22 mouse cellular contexts compared by ENCODE assay signal in the genomic region with DNA sequence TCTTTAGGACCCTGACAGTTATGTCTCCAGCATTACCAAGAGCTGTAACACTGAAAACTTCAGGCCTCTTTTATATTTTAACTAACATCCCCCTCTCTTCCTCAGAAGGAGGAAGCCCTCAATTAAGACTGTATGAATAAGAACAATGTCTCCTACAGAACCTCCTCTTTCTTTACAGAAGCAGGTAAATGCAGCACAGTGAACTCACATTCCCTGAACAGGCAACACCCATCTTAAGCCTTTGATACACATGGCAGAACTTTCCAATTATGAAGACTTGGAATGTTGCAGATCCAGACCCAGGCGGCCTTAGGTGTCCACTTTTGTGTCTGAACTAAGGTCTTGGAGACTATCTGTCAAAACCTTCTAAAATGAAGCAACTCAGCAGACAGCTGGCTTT.
"Had no signal": no experiment of that assay in that cellular context is flagged by ENCODE, and none has a peak within 500 bp of the region (broad histone marks: within the 10 kb centered on the region; RNA-seq: fewer than 3 reads in every experiment).

No protein-coding gene starts in this region.

- H3K27me3 ChIP-seq: heart, embryonic 13.5 days; heart, embryonic 15.5 days; hindbrain, embryonic 13.5 days; hindbrain, embryonic 15.5 days; limb, embryonic 13.5 days; limb, embryonic 15.5 days had no signal

- H3K27ac ChIP-seq: heart, adult 2 months; heart, embryonic 13.5 days; heart, embryonic 15.5 days; hindbrain, embryonic 13.5 days; hindbrain, embryonic 15.5 days; hindbrain, postnatal 0 days; limb, embryonic 13.5 days; limb, embryonic 15.5 days had no signal

- H3K9ac ChIP-seq: heart, embryonic 13.5 days; heart, embryonic 15.5 days; hindbrain, embryonic 13.5 days; hindbrain, embryonic 15.5 days; limb, embryonic 13.5 days; limb, embryonic 15.5 days had no signal

- H3K4me2 ChIP-seq: heart, embryonic 11.5 days; heart, embryonic 13.5 days; heart, embryonic 15.5 days; hindbrain, embryonic 13.5 days; hindbrain, embryonic 15.5 days; limb, embryonic 13.5 days; limb, embryonic 15.5 days had no signal

- ATAC-seq: hindbrain, postnatal 0 days; intestine, embryonic 16.5 days had no signal

- H3K4me3 ChIP-seq: heart, adult 2 months; heart, embryonic 13.5 days; heart, embryonic 15.5 days; hindbrain, embryonic 13.5 days; hindbrain, embryonic 15.5 days; limb, embryonic 13.5 days; limb, embryonic 15.5 days had no signal

- DNase-seq: gastrocnemius, postnatal 14 days; gastrocnemius, postnatal 36 days; heart, adult 2 months; heart, postnatal 14 days; heart, postnatal 36 days; kidney, adult 11 months; kidney, adult 8-10 months; kidney, postnatal 10 days; kidney, postnatal 25 days; kidney, postnatal 4 days; layer of hippocampus, adult 9-11 months; layer of hippocampus, postnatal 36 days; left cerebral cortex, postnatal 4 days had no signal

- H3K9me3 ChIP-seq: heart, embryonic 13.5 days; heart, embryonic 15.5 days; hindbrain, embryonic 13.5 days; hindbrain, embryonic 15.5 days; limb, embryonic 13.5 days; limb, embryonic 15.5 days had no signal

- H3K4me1 ChIP-seq: heart, embryonic 13.5 days; heart, embryonic 15.5 days; hindbrain, embryonic 13.5 days; hindbrain, embryonic 15.5 days; limb, embryonic 13.5 days; limb, embryonic 15.5 days had no signal
